Mouse (Mus musculus): ENCODE results near the gene Exph5. TPM values are rescaled to one million over a fixed set of nuclear protein-coding genes. Genes with fewer than 3 reads are reported as not detected.
A peak's percentile ranks its signal among the peaks of the same experiment; 100 is the strongest.

Exph5 gene
- polyA plus RNA-seq, 1 experiment from 2014 or later, result 0.36 TPM

DNA sequence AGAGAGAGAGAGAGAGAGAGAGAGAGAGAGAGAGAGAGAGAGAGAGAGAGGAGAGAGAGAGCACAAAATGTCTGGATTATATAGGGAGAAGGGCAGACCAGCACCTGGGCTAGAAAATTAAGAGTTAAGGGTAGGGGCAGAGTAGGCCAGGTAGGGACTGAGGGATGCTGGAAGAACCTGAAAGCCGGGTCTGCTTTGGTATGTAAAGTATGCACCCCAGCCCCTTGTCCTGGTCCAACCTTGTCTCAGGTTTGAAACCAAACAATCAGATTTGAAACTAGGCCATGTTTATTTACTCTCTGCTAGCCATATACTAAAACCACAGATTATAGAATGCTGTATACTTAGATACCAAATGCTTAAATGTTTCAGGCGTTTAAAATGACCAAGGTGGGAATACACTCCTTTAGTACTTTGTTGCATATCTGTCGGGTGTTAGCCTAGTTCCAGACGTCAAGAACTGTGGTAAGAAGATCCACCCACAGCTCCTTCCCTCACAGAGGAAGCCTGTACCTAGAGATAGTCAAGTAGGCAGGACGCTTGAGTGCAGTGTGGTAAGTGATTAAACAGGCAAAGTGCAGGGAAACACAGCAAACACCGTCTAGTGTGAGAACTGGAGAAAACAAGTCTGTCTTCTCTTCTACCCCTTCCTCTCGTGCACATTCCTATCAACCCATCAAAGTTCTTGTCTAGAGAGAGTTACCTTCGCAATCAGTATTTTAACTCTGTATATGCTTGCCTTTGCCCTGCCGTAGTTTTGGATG lies 120.8 kb downstream of the Exph5 start:
- H3K4me2 ChIP-seq (ENCODE audit: low read depth, low read length), result peak overlapping the region; percentile 47; the same call in 1 of the 2 replicates
- no peak overlapping the region for H3K4me3 ChIP-seq (ENCODE audit: low read depth, low read length)
- 0 out of 2 replicates have a peak, but pooled peaks cover 2% of the 10 kb centered on the region for H3K9me3 ChIP-seq (ENCODE audit: low read length)
- no peaks in the 10 kb centered on the region for H3K36me3 ChIP-seq (replicated peaks; ENCODE audit: insufficient read depth, low read length)
- DNase-seq (no peak), ATAC-seq (peak; percentile 94)
- no peaks in the 10 kb centered on the region for H3K4me1 ChIP-seq (ENCODE audit: insufficient read depth)
- no peaks in the 10 kb centered on the region for H3K27me3 ChIP-seq (ENCODE audit: insufficient read depth, low read length)
- TF ChIP-seq CTCF (IDR thresholded peaks at IDR 0.05; ENCODE audit: low read depth), result no peak
- peak; percentile 78 for TF ChIP-seq EP300 (IDR thresholded peaks at IDR 0.05; ENCODE audit: low read depth)
- no peak overlapping the region for H3K9ac ChIP-seq (replicated peaks)
- H3K27ac ChIP-seq (ENCODE audit: low read depth), result peak overlapping the region; percentile 29
- WGBS (ENCODE audit: insufficient replicate concordance), result 19% methylated on average over 9 of the region's 9 CpGs

GRCm38 (mm10) chr9:53426726-53427125 lies 125.3 kb downstream of the Exph5 start:
- ATAC-seq, result peak; percentile 13; the same call in 1 of the 2 replicates
- no peak overlapping the region for H3K4me3 ChIP-seq (ENCODE audit: low read depth, low read length)

More at GRCm38 (mm10) chr9:53426726-53427125, 125.3 kb downstream of the Exph5 start:
- no peaks in the 10 kb centered on the region for H3K36me3 ChIP-seq (replicated peaks; ENCODE audit: insufficient read depth, low read length)
- no peaks in the 10 kb centered on the region for H3K27me3 ChIP-seq (ENCODE audit: insufficient read depth, low read length)
- no peaks in the 10 kb centered on the region for H3K9me3 ChIP-seq (ENCODE audit: low read length)
- H3K4me1 ChIP-seq (ENCODE audit: insufficient read depth), result no peaks in the 10 kb centered on the region
- TF ChIP-seq EP300 (IDR thresholded peaks at IDR 0.05; ENCODE audit: low read depth) (no peak), CTCF (IDR thresholded peaks at IDR 0.05; ENCODE audit: low read depth) (no peak)
- 66% methylated on average over 3 of the region's 3 CpGs for WGBS (ENCODE audit: insufficient replicate concordance)
- no peak overlapping the region for H3K9ac ChIP-seq (replicated peaks)
- DNase-seq, result no peak
- H3K4me2 ChIP-seq (ENCODE audit: low read depth, low read length), result no peak overlapping the region
- H3K27ac ChIP-seq (ENCODE audit: low read depth), result no peak overlapping the region

Small RNA genes lying within 50 kb of the gene (microRNA-seq; reads per million reads assigned to microRNA genes)
- not detected for gene Mir130c

Other genes starting within 250 kb of the Exph5 start
- 8.8 TPM in 2 replicates for gene Ddx10, start 53.6 kb upstream of the Exph5 start, polyA plus RNA-seq (2015; fragmentation: Nextera tagmentation; extraction: Ambion mirVana)
- gene Kdelc2, start 82.4 kb downstream of the Exph5 start, polyA plus RNA-seq (2015; fragmentation: Nextera tagmentation; extraction: Ambion mirVana), result 2.6 and 2.7 TPM in 2 replicates
- gene 4930550C14Rik, start 100.7 kb downstream of the Exph5 start, polyA plus RNA-seq (2015; fragmentation: Nextera tagmentation; extraction: Ambion mirVana), result 0.78 and 0.89 TPM in 2 replicates
- gene Atm, start 235.1 kb downstream of the Exph5 start, polyA plus RNA-seq (2015; fragmentation: Nextera tagmentation; extraction: Ambion mirVana), result 1.3 and 2.4 TPM in 2 replicates
- gene Npat, start 235.4 kb downstream of the Exph5 start, polyA plus RNA-seq (2015; fragmentation: Nextera tagmentation; extraction: Ambion mirVana), result 3.3 and 3.9 TPM in 2 replicates